Mouse (Mus musculus) C2C12 (cell line): Measurements from ENCODE around the gene Rbm15.

Experiments used
- CTCF ChIP-seq: IDR thresholded peaks from one replicate; pipeline ENCODE4 v1.5.1; 2011; ENCODE audit not compliant: control insufficient read depth, insufficient read depth, insufficient read length
- MAX ChIP-seq: IDR thresholded peaks from one replicate; pipeline ENCODE4 v1.6.1; 2011; ENCODE audit warnings: mild to moderate bottlenecking, control low read depth
- MYOD1 ChIP-seq: IDR thresholded peaks from one replicate; pipeline ENCODE4 v1.6.1; 2011; ENCODE audit warnings: low read depth; ENCODE audit not compliant: control insufficient read depth, insufficient read length
- MYOG ChIP-seq: IDR thresholded peaks from one replicate; pipeline ENCODE4 v1.6.1; 2011; ENCODE audit not compliant: control insufficient read depth, insufficient read length; ENCODE audit errors: extremely low read depth

- TF ChIP-seq MAX (no peak), CTCF (no peak), MYOD1 (no peak), MYOG (no peak)
Measured at GRCm38 (mm10) chr3:107326442-107326841, 7.0 kb downstream of the Rbm15 start.
